Mouse (Mus musculus): ENCODE measurements around the gene Pts. TPM values are rescaled to one million over a fixed set of nuclear protein-coding genes. Genes with fewer than 3 reads are reported as not detected.
A peak's percentile ranks its signal among the peaks of the same experiment; 100 is the strongest.

Gene Pts
- total and polyA plus RNA-seq, 3 experiments, result 24.6 TPM; not detected in 1

DNA sequence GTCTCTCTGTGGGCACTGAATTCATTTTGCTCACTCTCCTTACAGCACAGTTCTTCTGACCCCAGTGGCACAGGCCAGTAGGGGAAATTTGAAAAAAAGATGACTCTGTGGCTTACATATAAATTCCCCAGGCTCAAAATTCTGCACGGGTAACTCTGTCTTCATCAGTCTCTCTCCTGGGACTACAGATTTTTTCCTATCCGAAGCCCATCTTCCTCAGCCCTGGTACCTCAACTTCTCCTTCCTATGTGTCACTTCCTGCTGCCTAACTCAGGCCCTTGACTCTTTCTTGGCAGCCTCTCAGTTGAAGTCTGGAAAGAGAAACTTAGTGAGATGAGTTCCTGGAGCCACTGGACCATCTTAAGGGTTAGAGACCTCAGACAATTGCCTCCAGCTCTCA is 25.0 kb upstream of the Pts start:
- Histone ChIP-seq H3K4me3 (ENCODE audit: control insufficient read depth in 1 of 2, insufficient read depth in 1 of 2, low read depth in 2 of 2, low read length in 2 of 2) (no peak overlapping the region), H3K79me2 (ENCODE audit: control insufficient read depth, insufficient read depth, low read length, poor library complexity) (no peaks in the 10 kb centered on the region), H3K27ac (ENCODE audit: control insufficient read depth, low read depth, low read length) (no peak overlapping the region), H3K27me3 (ENCODE audit: control insufficient read depth in 1 of 2, insufficient read depth in 2 of 2, low read length in 2 of 2) (peaks cover 4 to 15% of the 10 kb centered on the region in 2 experiments; a peak in 3 of 4 replicates), H3K9me3 (replicated peaks; ENCODE audit: insufficient read depth, low read length) (no peaks in the 10 kb centered on the region), H3K9ac (ENCODE audit: control insufficient read depth, low read depth, low read length, poor library complexity, severe bottlenecking) (no peak overlapping the region), H3K36me3 (ENCODE audit: control insufficient read depth in 1 of 2, insufficient read depth in 2 of 2, low read length in 2 of 2) (peaks cover 0 to 11% of the 10 kb centered on the region in 2 experiments; a peak in 2 of 4 replicates), H3K4me1 (ENCODE audit: control insufficient read depth in 1 of 2, insufficient read depth in 2 of 2, low read length in 2 of 2) (peaks cover 0 to 6% of the 10 kb centered on the region in 2 experiments; a peak in 2 of 4 replicates)
- TF ChIP-seq MEF2A (IDR thresholded peaks at IDR 0.05; ENCODE audit: extremely low read depth, insufficient replicate concordance, low read depth, low read length, poor library complexity, severe bottlenecking), result no peak
- TF ChIP-seq ZKSCAN1 (IDR thresholded peaks at IDR 0.05; ENCODE audit: low read depth, low read length), result no peak
- TF ChIP-seq NELFE (IDR thresholded peaks at IDR 0.05; ENCODE audit: low read depth, low read length), result no peak
- TF ChIP-seq ETS1 (IDR thresholded peaks at IDR 0.05; ENCODE audit: low read depth, low read length), result no peak
- no peak for TF ChIP-seq KAT2A (conservative IDR thresholded peaks at IDR 0.05; ENCODE audit: low read depth, low read length)
- TF ChIP-seq ZMIZ1 (IDR thresholded peaks at IDR 0.05; ENCODE audit: low read depth, low read length), result no peak
- no peak for TF ChIP-seq POLR2AphosphoS5 (IDR thresholded peaks at IDR 0.05; ENCODE audit: borderline replicate concordance, low read depth, low read length)
- no peak for TF ChIP-seq UBTF (IDR thresholded peaks at IDR 0.05; ENCODE audit: borderline replicate concordance, insufficient read depth, low read depth, low read length)
- no peak for TF ChIP-seq CTCF (IDR thresholded peaks at IDR 0.05 in 2 of 3, conservative IDR thresholded peaks at IDR 0.05 in 1 of 3; ENCODE audit: control insufficient read depth in 1 of 3, insufficient read depth in 1 of 3, low read depth in 2 of 3, low read length in 3 of 3, poor library complexity in 1 of 3, severe bottlenecking in 1 of 3)
- no peak for TF ChIP-seq RAD21 (IDR thresholded peaks at IDR 0.05; ENCODE audit: low read depth, low read length)
- TF ChIP-seq MAFK (IDR thresholded peaks at IDR 0.05; ENCODE audit: borderline replicate concordance, low read depth, low read length), result no peak
- DNase-seq (ENCODE audit: low read depth, low spot score), result peak; percentile 18

DNA sequence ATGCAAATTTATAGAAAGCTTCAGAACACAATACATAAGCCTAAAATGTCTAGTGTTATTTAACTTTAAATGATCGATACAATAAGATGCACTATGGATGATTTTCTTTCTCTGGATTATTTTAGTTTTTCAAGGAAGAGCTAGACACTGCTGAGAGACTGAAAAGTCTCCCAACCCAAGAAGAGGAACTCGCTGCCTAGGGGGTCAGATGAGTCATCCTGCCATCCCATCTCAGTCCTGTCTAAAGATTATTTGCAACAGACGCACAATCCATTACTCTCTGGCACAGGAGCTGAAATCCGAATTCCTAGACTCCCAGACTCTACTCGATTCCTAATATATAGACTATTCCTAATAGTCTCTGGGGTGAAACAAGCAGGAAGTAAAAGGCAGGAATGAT is 23.7 kb upstream of the Pts start:
- H3K4me1 ChIP-seq (ENCODE audit: control insufficient read depth in 1 of 2, insufficient read depth in 2 of 2, low read length in 2 of 2), result peaks cover 0 to 6% of the 10 kb centered on the region in 2 experiments; a peak in 2 of 4 replicates
- peaks cover 4 to 9% of the 10 kb centered on the region in 2 experiments; a peak in 3 of 4 replicates for H3K27me3 ChIP-seq (ENCODE audit: control insufficient read depth in 1 of 2, insufficient read depth in 2 of 2, low read length in 2 of 2)
- peak; percentile 77 for DNase-seq (ENCODE audit: low read depth, low spot score)
- no peak overlapping the region for H3K9ac ChIP-seq (ENCODE audit: control insufficient read depth, low read depth, low read length, poor library complexity, severe bottlenecking)
- peaks cover 0 to 11% of the 10 kb centered on the region in 2 experiments; a peak in 2 of 4 replicates for H3K36me3 ChIP-seq (ENCODE audit: control insufficient read depth in 1 of 2, insufficient read depth in 2 of 2, low read length in 2 of 2)
- H3K9me3 ChIP-seq (replicated peaks; ENCODE audit: insufficient read depth, low read length), result no peaks in the 10 kb centered on the region
- no peak overlapping the region for H3K4me3 ChIP-seq (ENCODE audit: control insufficient read depth in 1 of 2, insufficient read depth in 1 of 2, low read depth in 2 of 2, low read length in 2 of 2)
- H3K79me2 ChIP-seq (ENCODE audit: control insufficient read depth, insufficient read depth, low read length, poor library complexity), result no peaks in the 10 kb centered on the region
- TF ChIP-seq EP300 (IDR thresholded peaks at IDR 0.05; ENCODE audit: low read depth in 1 of 2, low read length in 2 of 2) (peak in 1 of 2 experiments; percentile 83; a peak in 2 of 4 replicates), JUND (IDR thresholded peaks at IDR 0.05; ENCODE audit: low read depth, low read length) (peak; percentile 94), ZC3H11A (IDR thresholded peaks at IDR 0.05; ENCODE audit: low read depth, low read length) (no peak), MXI1 (IDR thresholded peaks at IDR 0.05; ENCODE audit: low read depth, low read length) (no peak)
- no peak overlapping the region for H3K27ac ChIP-seq (ENCODE audit: control insufficient read depth, low read depth, low read length)

Data from MEL (cell line).